Mouse (Mus musculus): ENCODE results near the gene Arid3c.
"Not testable (repeated sequence)": the region's sequence is repeated elsewhere in the genome, so short reads cannot be mapped to it uniquely, and the experiment has no call there.

Gene Arid3c

DNA sequence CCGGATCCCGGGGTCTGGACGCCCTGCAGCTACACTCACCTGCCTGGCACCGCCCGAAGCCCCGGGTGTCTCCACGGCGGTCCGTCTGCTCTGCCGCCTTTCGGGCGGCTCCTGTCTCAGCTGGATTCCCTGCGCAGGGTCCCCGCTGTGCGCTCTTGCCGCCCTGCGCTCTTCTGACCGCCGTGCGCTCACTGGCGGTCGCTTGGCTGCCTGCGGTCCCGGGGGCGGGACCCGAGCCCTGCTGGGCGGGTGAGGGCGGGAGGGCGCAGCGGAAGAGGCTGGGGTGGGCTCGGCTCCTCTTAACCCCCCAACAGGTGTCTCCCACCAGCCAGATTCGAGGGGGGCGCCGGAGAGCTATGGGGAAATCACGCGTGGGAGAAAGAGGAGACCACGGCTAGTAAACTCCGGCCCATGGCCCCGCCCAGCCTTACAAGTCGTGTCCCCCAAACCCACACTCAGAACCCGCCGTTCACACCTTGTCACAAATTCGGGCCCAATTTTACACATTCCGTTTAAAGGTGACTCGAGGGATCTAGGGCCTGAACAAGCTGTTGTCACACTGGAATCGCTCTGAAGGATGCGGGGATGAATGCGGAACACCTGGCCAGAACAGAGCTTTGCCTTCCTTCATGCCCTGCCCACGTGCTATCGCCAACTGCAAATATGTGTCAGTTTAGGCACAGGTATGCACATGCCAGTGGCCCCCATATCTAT, at the start of gene Arid3c:
Gene Arid3c, minus strand, starts transcription at position 91 of the 714 bp plus-strand sequence.
- DNase-seq, result peak; percentile 77

DNA sequence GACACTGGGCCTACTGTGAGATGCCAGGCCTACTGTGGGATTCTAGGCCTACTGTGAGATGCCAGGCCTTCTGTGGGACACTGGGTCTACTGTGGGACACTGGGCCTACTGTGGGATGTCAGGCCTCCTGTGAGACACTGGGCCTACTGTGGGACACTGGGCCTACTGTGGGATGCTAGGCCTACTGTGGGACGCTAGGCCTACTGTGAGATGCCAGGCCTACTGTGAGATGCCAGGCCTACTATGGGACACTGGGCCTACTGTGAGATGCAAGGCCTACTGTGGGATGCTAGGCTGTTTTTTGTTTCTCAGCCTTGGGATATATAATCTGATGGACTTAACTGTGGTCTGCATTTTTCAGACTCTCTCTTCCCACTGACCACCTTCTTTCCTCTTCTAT, 44.9 kb upstream of the Arid3c start:
- not testable (repeated sequence) for DNase-seq

DNA sequence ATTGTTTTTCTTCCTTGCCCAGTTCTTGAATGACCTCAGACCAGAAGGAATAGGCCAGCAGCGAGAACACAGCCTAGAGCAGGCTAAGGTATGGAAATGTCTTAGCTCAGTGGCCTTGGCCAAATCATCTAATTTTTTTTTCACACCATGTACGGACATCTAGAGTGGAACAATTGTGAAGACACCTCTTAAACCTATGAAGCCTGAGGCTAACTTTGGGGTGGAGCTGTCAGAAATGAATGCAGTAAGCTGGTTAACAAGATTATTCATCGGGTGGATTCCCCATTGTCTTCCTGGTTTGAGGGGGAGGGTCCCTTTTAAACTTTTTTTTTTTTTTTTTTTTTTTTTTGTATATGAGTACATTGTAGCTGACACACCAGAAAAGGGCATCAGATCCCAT, 43.6 kb upstream of the Arid3c start:
- DNase-seq, result not testable (repeated sequence)

DNA sequence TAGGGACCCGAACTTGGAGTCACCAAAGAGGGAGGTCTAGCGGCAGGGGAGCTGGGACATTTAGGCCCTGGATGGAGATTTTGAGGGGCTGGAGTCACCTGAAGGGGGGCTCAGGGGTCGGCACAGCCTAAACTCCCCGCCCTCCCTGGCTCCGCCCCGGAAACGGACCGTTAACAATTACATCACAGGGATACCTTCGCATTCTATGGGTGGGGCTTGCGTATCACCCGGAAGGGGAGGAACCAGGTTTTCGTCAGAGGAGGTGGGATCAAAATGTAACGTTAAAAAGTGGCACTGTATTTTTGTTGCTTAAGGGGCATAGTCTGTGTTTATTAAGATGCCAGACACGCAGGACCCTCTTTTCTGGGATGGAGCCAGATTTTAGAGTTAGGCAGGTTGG, 43.1 kb upstream of the Arid3c start, which contains the start of gene Ccl27a:
Gene Ccl27a, minus strand, starts transcription at position 246 of the 400 bp plus-strand sequence.
- DNase-seq, result peak; percentile 88

DNA sequence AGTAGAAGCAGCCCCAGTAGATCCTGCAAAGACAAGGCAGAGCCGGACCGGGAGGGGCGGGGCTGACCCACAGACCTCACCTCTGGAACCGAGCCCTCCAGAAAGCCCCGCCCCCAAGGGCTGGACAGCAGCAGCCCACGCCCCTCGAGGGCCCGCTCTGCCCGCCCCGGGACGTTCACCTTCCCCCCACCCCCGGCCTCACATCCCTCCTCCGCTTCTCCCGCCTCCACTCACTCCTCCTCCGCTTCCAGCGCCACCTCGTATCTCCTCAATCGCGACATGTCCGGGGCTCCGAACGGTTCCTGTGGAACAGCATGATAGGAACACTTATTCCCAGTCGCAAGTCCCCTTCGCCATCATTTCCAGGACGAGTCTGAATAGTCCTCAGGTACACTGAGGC, 42.6 kb upstream of the Arid3c start:
- peak; percentile 56 for DNase-seq

DNA sequence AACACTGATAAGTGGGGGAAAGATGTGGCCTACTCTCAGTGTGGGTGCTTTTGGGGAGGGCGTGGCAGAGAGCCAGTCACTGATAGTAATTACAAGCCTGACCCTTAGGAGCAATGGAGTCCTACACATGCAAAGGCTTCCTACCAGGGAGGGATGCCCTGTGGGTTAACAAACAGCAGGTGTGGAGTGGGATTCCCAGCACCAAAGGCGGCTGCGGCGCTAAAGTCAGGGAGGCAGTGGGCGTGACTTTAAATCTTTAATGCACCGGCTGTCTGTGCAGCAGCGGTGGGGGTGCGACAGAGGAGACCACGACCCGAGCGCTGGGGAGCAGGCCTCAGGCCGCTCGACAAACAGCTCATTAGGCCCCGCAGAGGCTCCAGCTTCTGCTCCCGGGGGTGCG, 42.0 kb upstream of the Arid3c start:
- peak; percentile 31 for DNase-seq

DNA sequence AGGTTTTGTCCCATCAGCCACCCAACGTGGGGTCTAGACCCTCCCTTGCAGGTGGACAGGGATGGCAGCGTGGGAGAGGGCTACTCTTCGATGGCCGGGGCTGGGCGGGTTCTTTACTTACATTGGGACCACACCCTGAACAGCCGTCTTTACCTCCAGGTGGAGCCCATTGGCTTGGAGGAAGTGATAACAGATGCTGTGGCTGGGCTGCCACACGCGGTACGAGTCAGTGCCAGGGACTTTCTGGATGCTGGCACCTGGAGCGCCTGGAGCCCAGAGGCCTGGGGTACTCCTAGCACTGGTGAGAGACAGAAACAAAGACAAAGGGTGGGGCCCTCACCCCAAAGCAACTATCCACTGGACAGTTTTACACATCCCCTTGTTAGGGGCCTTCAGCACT, 36.4 kb upstream of the Arid3c start:
- not testable (repeated sequence) for DNase-seq

DNA sequence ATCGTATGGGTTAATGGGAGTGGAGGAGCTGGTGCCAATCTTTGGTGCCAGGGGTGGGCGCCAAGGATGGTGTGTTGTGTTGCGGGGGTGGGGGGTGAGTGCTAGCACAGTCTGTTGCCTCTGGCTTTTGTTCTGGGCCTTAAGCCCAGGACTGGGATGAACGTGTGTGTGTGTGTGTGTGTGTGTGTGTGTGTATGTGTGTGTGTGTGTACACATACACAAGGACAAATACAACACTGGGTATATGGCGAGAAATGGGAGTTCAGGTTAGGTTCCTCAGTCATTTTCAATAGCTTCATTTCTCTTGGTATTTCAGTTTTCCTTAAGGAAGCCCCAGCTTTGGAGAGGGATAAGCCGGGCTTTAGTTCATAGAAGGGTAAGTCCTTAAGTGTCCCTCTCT, 32.2 kb upstream of the Arid3c start:
- DNase-seq, result not testable (repeated sequence)

DNA sequence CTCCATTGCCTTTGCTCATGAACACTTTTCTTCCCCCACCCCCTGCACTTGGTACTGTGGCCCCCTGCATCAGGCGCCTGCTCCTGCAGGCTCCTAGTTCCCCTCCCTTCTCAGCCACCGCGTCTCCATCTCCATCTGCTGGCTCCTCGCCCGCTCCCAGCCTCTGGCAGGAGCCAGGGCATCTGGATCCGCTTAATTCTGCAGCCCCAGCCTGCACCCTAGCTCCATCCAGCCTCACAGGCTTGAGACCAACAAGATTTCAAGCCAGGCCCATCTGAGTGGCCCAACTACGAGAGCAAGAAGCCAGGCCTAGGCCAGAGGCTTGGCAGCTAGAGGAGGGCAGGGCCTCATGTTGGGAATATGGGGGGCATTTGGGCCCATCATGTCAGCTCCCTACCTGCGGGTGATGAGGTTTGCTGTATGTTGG, 31.8 kb upstream of the Arid3c start:
- DNase-seq, result not testable (repeated sequence)

DNA sequence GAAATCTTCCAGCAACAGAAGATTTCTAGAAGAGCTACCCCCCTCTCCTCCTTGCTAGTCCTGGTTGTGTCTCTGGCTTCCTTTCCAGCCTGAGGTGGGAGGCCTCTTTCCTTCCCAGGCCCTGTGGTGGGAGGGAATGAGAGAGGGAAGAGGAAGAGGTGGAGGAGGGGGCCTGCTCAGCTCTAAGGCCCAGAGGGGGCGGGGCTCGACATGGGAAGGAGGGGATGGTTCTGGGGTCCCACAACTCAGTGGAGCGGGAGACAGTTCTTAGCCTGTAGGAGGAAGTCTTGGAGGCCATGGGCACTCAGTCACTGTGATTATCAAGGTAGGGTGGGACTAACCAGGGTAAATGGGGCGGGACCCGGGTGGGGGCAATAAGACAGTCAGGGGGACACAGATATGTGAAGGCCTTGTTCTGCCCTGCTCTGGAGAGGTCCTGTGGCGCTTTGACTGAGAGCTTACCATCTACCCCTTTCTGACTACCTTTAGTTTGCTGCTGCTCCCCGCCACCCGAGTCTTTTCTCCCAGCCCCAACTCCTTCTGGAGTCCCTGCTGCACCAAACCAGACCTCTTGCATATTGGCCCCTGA, 31.3 kb upstream of the Arid3c start:
- DNase-seq, result peak; percentile 4

DNA sequence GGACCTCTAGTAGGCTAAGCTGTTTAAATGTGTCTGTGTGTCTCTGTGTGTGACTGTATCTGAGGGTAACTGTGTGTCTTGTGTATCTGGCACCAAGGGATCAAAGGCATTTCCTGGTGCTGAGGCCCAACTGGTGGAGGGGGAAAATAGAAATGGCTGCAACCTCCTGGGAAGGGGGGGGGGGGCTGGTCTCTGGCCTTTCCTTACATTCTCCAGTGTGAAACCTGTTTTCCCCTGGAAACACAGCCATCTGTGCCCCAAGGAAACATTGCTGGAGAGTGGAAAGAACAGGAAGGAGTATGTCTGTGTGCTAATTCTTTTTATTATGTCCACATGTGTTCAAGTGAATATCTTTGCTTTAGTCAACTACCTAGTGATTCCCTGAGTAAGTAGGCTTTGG, 30.7 kb upstream of the Arid3c start:
- DNase-seq, result no peak

DNA sequence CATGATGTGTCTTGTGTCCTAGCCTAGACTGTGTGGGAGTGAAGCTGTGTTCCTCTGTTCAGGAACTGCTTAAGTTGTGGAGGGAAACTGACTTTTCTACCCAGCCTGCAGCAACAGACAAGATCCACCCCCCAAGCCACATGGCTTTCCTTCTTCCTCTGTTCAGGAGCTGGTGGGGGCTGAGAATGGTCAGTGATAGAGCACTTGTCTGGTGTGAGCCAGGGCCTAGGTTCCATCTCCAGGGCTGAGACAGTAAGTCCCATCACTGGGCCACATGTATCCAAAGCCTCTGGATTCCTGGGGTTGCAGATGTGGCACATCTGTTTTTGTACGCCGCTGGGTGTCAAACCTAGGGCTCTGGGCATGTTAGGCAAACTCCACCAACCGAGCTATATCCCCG, 30.0 kb upstream of the Arid3c start:
- DNase-seq, result no peak

DNA sequence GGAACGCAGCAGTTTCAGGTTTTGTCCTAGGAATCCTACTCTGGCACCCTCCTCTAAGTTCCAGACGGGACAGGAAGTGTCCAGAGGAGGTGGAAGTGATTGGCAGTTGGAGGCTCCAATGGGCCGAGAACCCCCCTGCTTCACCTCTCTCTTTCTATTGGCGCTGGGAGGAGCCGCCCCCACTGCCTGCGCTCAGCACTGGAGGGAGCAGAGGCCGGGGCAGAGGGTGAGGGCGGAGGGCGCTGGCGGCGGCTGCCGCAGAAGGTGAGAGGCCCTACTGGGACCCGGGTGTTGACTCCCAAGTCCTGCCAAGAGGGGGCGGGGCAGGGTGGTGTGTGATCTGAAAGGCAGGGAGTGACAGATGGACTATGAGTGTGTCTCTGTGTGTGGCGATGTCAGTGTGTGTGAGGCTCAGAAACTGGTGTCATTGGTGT, 29.4 kb upstream of the Arid3c start:
- DNase-seq, result peak; percentile 76

DNA sequence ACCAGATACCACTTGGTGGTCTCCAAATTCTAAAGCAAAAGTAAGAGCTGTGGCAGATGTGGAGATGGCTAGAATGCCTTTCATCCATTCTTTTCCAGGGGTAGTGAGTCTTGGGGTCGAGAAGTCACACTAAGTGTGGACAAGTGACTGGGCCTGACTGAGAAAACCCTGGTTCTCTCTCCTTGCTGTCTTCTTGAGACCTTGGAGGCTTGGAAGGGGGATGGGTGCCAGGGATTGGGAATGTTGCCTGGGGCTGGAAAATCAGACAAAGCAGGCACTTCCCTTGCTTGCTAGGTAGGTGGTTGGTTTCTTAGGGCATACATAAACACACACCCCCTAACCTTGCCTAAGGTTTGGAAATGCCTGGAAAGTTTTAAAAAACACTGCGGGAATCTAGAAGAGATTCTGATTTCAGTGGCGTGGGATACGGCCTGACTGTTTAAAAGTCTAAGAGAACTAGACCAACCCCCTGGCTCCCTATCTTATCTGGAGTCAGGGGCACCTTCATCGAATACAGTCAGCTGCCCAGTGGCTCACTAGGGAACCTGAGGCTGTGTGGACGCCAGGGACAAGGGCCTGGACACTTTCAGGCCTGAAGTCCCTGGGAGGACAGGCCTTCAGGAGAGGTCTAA, 28.8 kb upstream of the Arid3c start:
- DNase-seq, result peak; percentile 4

DNA sequence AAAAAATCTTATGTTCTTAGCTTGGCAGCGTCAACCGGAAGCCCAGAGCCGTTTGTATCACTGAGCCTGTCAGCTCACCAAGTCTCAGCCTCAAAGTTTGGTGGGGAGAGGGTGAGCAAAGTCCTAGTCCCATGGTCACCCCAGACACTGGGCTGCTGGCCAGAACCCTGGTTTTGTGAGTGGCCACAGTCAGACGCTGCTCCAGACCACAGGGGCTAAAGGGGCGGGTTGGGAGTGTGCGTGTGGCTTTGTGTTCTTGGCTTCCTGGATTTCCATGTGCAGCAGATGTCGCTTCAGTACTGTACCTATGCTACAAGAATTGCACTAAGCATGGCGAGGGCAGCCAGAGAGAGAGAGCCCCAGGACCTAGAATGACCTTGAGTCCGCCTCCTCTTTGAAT, 28.3 kb upstream of the Arid3c start:
- DNase-seq, result no peak

DNA sequence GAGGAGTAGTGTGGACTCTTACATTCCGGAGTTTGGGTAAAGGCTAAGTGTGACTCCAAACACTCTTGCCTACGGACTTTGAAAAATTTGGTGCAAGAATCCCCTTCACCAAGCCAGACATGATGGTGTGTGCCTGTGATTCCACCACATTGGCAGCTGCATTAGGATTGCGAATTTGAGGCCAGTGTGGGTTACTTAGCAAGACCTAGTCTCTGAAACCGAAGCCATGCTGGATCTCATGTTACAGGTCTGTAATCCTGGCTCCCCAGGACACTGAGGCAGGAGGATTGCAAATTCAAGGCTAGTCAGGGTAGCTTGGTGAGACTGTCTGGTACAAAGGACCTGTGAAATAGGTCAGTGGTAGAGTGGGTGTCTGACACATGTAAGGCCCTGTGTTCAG, 27.8 kb upstream of the Arid3c start:
- DNase-seq, result no peak

DNA sequence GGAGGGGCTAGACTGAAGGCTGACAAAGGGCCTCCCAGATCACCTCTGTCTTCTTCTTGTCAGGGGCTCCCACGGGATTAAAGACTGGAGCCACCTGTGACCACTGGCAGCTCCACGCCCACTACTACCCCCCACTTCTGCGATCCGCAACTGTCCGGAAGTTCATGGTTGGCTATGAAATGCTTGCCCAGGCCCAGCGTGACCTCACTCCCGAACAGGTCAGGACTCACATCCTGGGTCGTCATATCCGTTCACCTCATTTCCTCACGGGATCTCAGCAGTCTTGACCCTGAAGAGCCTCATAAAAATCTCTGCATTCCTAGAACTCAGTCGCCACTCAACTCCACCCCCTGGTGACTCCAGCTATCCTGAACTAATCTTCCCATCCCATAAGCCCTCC, 27.1 kb upstream of the Arid3c start:
- DNase-seq, result peak; percentile 3

DNA sequence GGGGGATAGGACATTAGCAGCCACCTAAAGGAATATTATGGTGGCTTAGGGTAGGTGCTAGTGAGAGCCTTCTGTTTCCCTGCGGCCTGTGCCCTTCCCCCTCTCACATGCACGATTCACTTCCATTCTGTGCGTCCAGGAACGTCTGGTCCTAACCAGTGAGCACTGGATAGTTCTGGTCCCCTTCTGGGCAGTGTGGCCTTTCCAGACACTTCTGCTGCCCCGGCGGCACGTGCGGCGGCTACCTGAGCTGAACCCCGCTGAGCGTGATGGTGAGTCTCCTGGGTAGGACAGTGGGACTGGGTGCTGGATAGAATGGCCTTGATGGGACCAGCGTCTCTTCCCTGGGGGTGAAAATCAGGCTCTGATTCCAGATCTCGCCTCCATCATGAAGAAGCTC, 26.4 kb upstream of the Arid3c start:
- DNase-seq, result peak; percentile 8

DNA sequence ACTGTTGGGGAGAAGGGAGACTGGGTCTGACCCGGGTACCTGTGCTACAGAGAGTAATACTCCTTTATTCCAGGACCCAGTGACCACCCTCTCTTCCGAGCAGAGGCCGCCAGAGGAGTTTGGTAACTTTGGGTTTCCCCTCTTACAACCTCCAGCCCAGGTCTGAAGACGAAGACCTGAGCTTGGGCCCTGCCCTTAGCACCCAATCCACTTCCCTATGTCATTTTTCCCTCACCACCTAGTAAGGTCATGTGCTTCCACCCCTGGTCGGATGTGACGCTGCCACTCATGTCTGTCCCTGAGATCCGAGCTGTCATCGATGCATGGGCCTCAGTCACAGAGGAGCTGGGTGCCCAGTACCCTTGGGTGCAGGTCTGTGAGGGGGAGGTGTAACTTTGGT, 25.5 kb upstream of the Arid3c start:
- peak; percentile 18 for DNase-seq

DNA sequence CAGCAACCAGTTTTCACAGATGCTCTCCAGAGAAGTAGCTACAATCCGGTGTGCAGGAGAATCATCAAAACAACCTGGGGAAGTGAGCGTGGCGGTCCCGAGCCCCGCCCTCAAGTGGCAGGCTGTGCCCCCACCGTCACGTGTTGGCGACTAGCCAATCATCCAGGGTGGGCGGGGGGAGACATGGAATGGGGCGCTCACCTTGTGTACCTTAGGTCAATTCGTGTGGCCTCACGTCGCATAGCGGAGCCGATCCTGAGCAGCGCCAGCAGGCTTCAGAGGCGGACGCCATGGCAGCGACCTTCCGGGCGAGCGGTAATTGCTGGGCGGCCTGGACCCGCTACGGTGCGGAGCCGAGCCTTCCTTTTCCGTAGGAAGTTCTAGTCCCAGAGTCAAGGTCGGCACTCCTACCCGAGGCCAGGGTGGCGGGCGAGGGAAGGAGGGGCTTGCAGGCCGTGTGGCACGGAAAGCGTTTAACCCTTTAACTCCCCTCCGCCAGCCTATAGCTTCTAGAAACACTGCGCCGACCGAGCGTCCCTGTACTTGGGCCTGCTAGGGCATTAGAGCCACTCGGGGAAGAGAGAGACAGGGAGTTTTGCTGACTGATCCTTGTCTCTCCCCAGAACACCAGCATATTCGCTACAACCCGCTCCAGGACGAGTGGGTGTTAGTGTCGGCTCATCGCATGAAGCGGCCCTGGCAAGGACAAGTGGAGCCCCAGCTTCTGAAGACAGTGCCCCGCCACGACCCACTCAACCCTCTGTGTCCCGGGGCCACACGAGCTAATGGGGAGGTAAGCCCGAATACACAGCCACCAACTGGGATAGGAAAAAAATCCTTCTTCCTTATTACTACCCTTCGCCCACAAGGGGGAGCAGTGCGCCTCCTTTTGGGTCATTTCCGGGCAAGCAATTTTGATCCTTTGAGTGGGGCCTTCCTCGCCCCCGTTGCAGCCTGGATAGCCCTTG, 24.7 kb upstream of the Arid3c start, which contains the start of gene Sigmar1:
Gene Sigmar1, minus strand, starts transcription at position 820 of the 968 bp plus-strand sequence.
- peak; percentile 95 for DNase-seq

DNA sequence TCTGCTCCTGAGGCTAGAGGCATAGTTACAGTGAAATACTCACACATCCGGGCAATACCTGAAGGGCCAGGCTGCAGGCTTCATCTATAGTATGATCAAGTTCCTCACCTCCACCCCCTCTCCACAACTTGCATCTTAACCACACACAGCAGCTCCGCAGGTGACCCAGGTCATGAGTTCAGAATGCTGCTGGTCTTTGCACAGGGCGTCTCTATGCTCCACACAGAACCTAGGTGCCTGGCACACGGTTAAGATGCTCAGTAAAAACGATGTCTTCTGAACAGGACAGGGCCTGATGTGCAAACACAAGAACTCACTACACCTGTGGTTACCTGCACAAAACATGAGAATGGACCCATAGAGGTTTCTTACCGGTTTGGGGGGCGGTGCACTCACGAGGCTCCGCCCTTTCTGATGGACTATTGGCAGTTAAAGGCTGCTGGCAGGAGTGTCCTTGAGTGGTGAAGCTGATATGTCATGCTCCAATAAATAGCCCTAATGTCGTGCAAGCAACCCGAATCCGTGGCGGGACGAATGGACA, 23.9 kb upstream of the Arid3c start, which contains the start of gene Galt:
Gene Galt, plus strand, starts transcription at position 432 of the 541 bp plus-strand sequence.
- DNase-seq, result no peak

DNA sequence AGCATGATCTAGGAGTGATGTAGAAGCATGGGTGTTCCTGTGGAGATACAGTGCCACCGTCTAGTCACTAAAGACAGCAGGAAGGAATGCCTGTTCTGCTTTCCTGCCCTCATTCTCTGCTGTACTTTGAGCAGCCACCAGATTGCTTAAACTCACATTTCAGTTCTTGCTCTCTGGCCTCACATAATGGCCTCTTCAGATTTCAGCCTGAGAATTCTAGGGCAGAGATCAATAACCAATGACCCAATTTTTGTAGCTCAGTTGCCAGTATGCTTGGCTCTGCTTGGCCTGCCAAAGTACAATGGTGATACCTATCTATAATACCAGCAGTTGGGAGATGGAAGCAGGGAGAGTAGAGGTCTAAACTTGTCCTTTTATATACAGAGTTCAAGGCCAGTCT, 14.1 kb upstream of the Arid3c start:
- DNase-seq, result no peak

Measured in thymus, postnatal 14 days (tissue).